Mouse (Mus musculus) stomach, embryonic 14.5 days (tissue): ENCODE data around the gene Slc11a2. TPM values are rescaled to one million over a fixed set of nuclear protein-coding genes. Genes with fewer than 3 reads are reported as not detected.
A peak's percentile ranks its signal among the peaks of the same experiment; 100 is the strongest.

Experiments used
- ATAC-seq: fragments of 200-750 bp; cut with Nextera tagmentation; 2 replicates; pipeline ENCODE4 v1.8.0; 2017; ENCODE audit warnings: low read depth, moderate TSS enrichment; ENCODE audit not compliant: insufficient number of reproducible peaks, insufficient read depth, low FRiP score
- H3K27ac ChIP-seq: fragments of 300-500 bp; sonication (generic); 2 replicates; pipeline ENCODE4 v1.5.1; 2014; ENCODE audit warnings: mild to moderate bottlenecking, low read length, moderate library complexity, mixed read lengths
- H3K27me3 ChIP-seq: fragments of 300-500 bp; sonication (generic); 2 replicates; pipeline ENCODE4 v1.6.1; 2014; ENCODE audit warnings: low read length, control low read depth, mixed read lengths; ENCODE audit not compliant: control insufficient read depth, insufficient read depth
- H3K36me3 ChIP-seq: fragments of 300-500 bp; sonication (generic); 2 replicates; pipeline ENCODE4 v1.6.1; 2014; ENCODE audit warnings: mild to moderate bottlenecking, control low read depth, low read length, moderate library complexity, mixed read lengths; ENCODE audit not compliant: control insufficient read depth, insufficient read depth
- H3K4me1 ChIP-seq: fragments of 300-500 bp; sonication (generic); 2 replicates; pipeline ENCODE4 v1.6.1; 2014; ENCODE audit warnings: low read length, control low read depth, mixed read lengths; ENCODE audit not compliant: control insufficient read depth, insufficient read depth
- H3K4me2 ChIP-seq: fragments of 300-500 bp; sonication (generic); replicated peaks from 2 replicates; pipeline ENCODE4 v1.6.1; 2014; ENCODE audit warnings: low read depth, low read length, control low read depth
- H3K4me3 ChIP-seq: fragments of 300-500 bp; sonication (generic); 2 replicates; pipeline ENCODE4 v1.5.1; 2014; ENCODE audit warnings: low read depth, low read length, control low read depth
- H3K9ac ChIP-seq: fragments of 300-500 bp; sonication (generic); replicated peaks from 2 replicates; pipeline ENCODE4 v1.6.1; 2014; ENCODE audit warnings: low read depth, mild to moderate bottlenecking, control low read depth, low read length, moderate library complexity, mixed read lengths
- H3K9me3 ChIP-seq: fragments of 300-500 bp; sonication (generic); 2 replicates; pipeline ENCODE4 v1.6.1; 2016; ENCODE audit warnings: low read depth, low read length, control low read depth; ENCODE audit not compliant: control insufficient read depth
- WGBS: fragments of 180-500 bp; shearing (Covaris S2); extraction: QIAGEN DNeasy Blood & Tissue Kit; methylation state at CpG from one replicate; pipeline ENCODE4 v1.1.7; 2014; 5-methylcytosine and 5-hydroxymethylcytosine counted together
- polyA plus RNA-seq: library from polyadenylated mRNA; unstranded; fragments of >200 nt; fragmentation: Nextera tagmentation; extraction: Ambion mirVana; gene quantifications from 2 replicates; pipeline ENCODE4 v1.2.1, GENCODE M21; 2014

Slc11a2 gene
- polyA plus RNA-seq = 13.5 and 18.2 TPM in 2 replicates

DNA sequence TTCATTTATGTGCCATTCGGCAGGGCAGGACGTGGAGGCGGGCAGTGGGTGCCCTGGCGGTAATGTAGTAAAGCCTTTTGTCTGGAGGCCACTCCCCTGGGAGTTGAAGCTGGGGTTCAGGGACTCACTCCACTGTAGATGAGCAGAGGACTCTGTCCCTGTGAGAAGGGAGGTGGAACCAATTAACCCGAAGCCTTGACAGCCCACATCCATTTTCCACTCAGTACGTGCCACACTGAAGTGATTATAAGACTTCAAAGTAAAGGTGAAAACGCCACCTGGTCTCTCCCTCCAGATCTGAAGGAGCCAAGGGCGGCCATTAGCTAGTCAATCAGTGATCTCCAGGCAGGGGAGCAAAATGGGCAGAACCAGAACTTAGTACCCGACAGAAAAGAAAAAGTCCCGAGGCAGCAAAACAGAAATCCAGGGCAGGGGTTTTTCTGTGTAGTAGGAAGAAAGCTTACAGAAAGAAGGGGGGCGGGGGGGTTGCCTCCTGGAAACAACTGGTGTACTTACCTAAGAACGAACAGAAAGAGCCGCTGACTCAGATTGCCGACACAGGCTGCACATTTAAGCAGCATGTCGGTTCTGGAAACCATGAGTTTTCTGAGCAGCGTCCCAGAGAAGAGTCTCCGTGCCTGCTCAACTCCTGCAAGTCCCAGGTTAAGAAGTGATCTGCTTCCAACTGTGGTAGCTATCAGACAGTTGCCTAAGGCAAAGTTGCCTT lies at the start of gene Slc11a2:
Slc11a2 (minus strand) TSS at position 677 of the 727 bp plus-strand sequence.
- Histone ChIP-seq H3K4me2 (peak within 1 kb of the TSS; percentile 96), H3K4me3 (peak within 1 kb of the TSS; percentile 63), H3K27me3 (peaks cover 7% of the 10 kb centered on the region; the same call in 1 of the 2 replicates), H3K9ac (no peak within 1 kb of the TSS), H3K4me1 (peaks cover 15% of the 10 kb centered on the region; the same call in 1 of the 2 replicates), H3K27ac (no peak within 1 kb of the TSS), H3K9me3 (no peaks in the 10 kb centered on the region), H3K36me3 (no peaks in the 10 kb centered on the region)
- whole genome bisulfite sequencing = 23% methylated on average over 17 of the region's 17 CpGs
- no peak for ATAC-seq

- Histone ChIP-seq H3K4me1 (peaks cover 10% of the 10 kb centered on the region), H3K9ac (no peak overlapping the region), H3K27ac (no peak overlapping the region), H3K4me2 (no peak overlapping the region), H3K4me3 (no peak overlapping the region), H3K27me3 (no peaks in the 10 kb centered on the region), H3K36me3 (peaks cover 38% of the 10 kb centered on the region), H3K9me3 (no peaks in the 10 kb centered on the region)
- WGBS = 65% methylated on average over 7 of the region's 7 CpGs
- ATAC-seq = no peak
Measured at GRCm38 (mm10) chr15:100473926-100474503, 49.1 kb upstream of the Slc11a2 start.

DNA sequence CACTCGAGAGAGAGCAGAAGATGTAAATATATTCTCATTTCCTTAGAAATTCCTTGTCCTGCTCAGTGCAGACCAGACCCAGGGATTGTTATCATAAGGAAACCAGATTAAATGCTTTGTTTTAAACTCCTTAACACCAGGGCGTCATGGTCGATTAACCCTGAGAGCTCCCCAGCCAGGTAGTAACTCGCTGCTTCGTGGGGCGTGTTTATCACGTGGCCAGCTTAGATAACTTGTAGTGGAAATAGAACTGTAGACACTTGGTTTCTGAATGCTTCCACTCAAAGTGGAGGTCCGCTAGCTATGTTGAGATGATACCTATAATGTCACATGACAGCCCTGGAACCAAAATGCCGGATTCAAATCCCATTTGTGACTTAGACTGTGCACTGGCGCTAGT lies 45.2 kb upstream of the Slc11a2 start:
- Histone ChIP-seq H3K4me1 (peaks cover 15% of the 10 kb centered on the region), H3K27ac (no peak overlapping the region), H3K4me3 (peak overlapping the region; percentile 77), H3K9ac (peak overlapping the region; percentile 60; the same call in 1 of the 2 replicates), H3K9me3 (no peaks in the 10 kb centered on the region), H3K36me3 (peaks cover 6% of the 10 kb centered on the region; the same call in 1 of the 2 replicates), H3K4me2 (peak overlapping the region; percentile 77), H3K27me3 (no peaks in the 10 kb centered on the region)
- 58% methylated on average over 10 of the region's 10 CpGs for WGBS
- no peak for ATAC-seq

GRCm38 (mm10) chr15:100469189-100469545 lies 44.3 kb upstream of the Slc11a2 start:
- peaks cover 15% of the 10 kb centered on the region for H3K4me1 ChIP-seq
- peak overlapping the region; percentile 60 for H3K9ac ChIP-seq
- under 1% methylated on average over 19 of the region's 19 CpGs for WGBS
- peak overlapping the region; percentile 39; the same call in 1 of the 2 replicates for H3K27ac ChIP-seq
- H3K4me2 ChIP-seq = peak overlapping the region; percentile 77
- H3K4me3 ChIP-seq = peak overlapping the region; percentile 77
- H3K27me3 ChIP-seq = no peaks in the 10 kb centered on the region
- ATAC-seq = 0 out of 2 replicates have a peak, but pooled peaks have one; percentile 1
- no peaks in the 10 kb centered on the region for H3K9me3 ChIP-seq
- H3K36me3 ChIP-seq = peaks cover 5% of the 10 kb centered on the region; the same call in 1 of the 2 replicates

DNA sequence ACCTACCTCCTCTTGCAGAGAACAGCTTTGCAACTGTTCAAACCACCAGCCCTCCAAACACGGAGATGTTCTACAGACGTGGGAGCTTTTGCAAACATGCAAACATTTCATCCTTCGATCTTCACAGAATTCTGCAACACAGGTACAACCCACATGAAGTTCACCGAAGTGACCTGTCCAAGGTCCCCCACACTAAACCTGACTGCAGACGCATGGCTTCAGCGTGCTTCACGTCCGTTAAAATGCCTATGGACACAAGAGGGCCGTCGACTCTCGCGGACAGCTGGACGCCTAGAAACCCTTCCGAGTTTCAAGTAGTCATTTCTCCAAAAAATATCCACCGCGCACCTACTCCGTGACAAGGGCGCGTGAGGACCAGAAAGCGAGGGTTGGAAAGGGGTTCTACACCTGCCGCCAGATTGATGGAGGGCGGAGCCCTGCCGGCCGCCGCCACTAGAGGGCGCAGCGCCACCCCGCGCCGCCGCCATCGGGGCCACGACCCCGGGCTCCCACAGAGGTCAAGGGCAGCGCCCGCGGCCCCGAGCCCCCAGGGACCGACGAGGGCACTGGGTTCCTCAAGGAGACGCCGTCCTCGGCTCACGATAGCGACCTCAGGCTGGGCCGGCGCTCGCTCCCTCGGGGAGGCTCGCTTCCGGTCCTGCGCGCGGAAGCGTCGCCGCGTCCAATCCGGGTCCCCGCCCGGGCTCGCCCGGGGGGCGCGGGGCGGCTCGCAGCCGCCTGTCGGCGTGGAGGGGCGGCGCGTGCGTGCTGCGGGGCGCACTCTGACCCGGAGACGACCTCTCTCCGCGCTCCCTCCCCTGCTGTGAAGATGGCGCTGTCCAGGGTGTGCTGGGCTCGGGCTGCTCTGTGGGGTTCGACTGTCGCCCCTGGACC lies 43.7 kb upstream of the Slc11a2 start, which contains the start of gene Letmd1:
Letmd1 (plus strand) TSS at position 729 of the 894 bp plus-strand sequence.
- H3K4me2 ChIP-seq = peak within 1 kb of the TSS; percentile 77
- H3K27ac ChIP-seq = peak within 1 kb of the TSS; percentile 39; the same call in 1 of the 2 replicates
- H3K4me3 ChIP-seq = peak within 1 kb of the TSS; percentile 77
- peaks cover 15% of the 10 kb centered on the region for H3K4me1 ChIP-seq
- H3K9me3 ChIP-seq = no peaks in the 10 kb centered on the region
- no peaks in the 10 kb centered on the region for H3K27me3 ChIP-seq
- peak within 1 kb of the TSS; percentile 60 for H3K9ac ChIP-seq
- peak; percentile 91 for ATAC-seq
- peaks cover 4% of the 10 kb centered on the region; the same call in 1 of the 2 replicates for H3K36me3 ChIP-seq
- 2% methylated on average over 82 of the region's 84 CpGs for WGBS

- Histone ChIP-seq H3K27me3 (no peaks in the 10 kb centered on the region), H3K4me2 (peak overlapping the region; percentile 77; the same call in 1 of the 2 replicates), H3K27ac (no peak overlapping the region), H3K36me3 (no peaks in the 10 kb centered on the region; the same call in 1 of the 2 replicates), H3K9ac (no peak overlapping the region), H3K4me3 (no peak overlapping the region; the same call in 1 of the 2 replicates), H3K4me1 (peaks cover 15% of the 10 kb centered on the region), H3K9me3 (no peaks in the 10 kb centered on the region)
- WGBS = 38% methylated on average over 8 of the region's 8 CpGs
- no peak for ATAC-seq
Measured at GRCm38 (mm10) chr15:100467738-100468137, 42.9 kb upstream of the Slc11a2 start.

DNA sequence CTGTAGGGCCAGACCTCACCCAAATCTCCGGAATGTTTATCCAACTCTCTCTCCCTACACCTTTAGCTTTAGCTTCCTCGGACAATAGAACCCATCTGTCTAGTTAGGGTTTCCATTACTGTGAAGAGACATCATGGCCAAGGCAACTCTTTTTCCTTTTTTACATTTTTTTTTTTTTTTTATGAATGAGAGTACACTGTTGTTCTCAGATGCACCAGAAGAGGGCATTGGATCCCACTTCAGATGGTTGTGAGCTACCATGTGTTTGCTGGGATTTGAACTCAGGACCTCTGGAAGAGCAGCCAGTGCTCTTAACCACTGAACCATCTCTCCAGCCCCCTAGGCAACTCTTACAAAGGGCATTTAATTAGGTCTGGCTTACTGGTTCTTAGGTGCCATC lies 40.6 kb upstream of the Slc11a2 start:
- Histone ChIP-seq H3K36me3 (no peaks in the 10 kb centered on the region), H3K4me3 (no peak overlapping the region), H3K9ac (no peak overlapping the region), H3K27me3 (no peaks in the 10 kb centered on the region), H3K4me1 (peaks cover 18% of the 10 kb centered on the region), H3K27ac (no peak overlapping the region), H3K4me2 (no peak overlapping the region), H3K9me3 (no peaks in the 10 kb centered on the region)
- WGBS = 64% methylated on average over 2 of the region's 2 CpGs
- no peak for ATAC-seq

DNA sequence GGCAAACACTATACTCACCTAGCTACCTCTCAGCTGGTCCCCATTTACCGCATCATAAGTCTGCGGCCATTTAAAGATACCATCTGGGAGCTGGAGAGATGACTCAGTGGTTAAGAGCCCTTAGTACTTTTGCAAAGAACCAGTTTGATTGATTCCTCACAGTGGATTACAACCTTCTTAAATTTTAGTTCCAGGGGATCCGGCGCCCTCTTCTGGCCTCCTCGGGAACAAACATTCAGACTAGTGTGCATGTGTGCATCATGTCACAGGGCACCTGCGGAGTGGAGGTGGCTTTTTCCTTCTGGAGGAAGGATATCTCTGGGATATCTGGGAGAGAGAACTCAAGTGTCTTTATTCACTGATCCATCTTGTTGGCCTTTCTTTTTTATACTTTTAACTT lies 38.8 kb upstream of the Slc11a2 start:
- Histone ChIP-seq H3K4me2 (no peak overlapping the region), H3K4me1 (0 out of 2 replicates have a peak, but pooled peaks cover 9% of the 10 kb centered on the region), H3K4me3 (no peak overlapping the region), H3K36me3 (no peaks in the 10 kb centered on the region), H3K27me3 (no peaks in the 10 kb centered on the region), H3K27ac (no peak overlapping the region), H3K9me3 (no peaks in the 10 kb centered on the region), H3K9ac (no peak overlapping the region)
- WGBS = 23% methylated on average over 6 of the region's 6 CpGs
- ATAC-seq = no peak
